In the genomic region with DNA sequence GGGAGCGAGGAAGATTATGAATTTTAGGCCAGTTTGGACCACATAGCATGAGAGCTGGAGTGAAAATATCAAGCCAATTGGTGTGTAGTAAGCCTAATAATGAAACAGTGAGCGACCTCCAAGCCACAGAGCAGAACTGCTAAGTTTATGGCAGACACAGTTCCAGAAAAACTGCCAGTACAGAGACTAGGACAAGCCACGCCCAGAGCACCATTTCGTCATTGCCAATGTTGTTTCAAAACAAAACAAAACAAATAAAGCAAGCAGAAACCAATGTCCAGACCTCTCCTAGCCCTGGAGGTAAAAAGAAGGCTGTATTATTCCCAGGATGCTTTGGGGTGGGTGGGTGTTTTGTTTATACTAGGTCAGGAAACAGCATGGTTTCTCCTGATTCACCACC, we compare ENCODE assay signal across 26 mouse cellular contexts.
"Had no signal": no experiment of that assay in that cellular context is flagged by ENCODE, and none has a peak within 500 bp of the region (broad histone marks: within the 10 kb centered on the region; RNA-seq: fewer than 3 reads in every experiment).

No protein-coding gene starts in this region.

- DNase-seq: cerebellum, adult 2 months; cerebellum, adult 8-10 months; cerebellum, adult 9-10 months; cerebellum, adult 9-11 months; cerebellum, postnatal 10 days; cerebellum, postnatal 14 days; cerebellum, postnatal 25 days; cerebellum, postnatal 36 days; embryo, embryonic 11 days; forebrain, postnatal 0 days; gastrocnemius, adult 2 months; gastrocnemius, postnatal 10 days; gastrocnemius, postnatal 14 days; gastrocnemius, postnatal 25 days; gastrocnemius, postnatal 36 days; heart, adult 18-20 months; heart, adult 2 months had no signal

- H3K4me3 ChIP-seq: embryonic facial prominence, embryonic 10.5 days; embryonic facial prominence, embryonic 12.5 days; embryonic facial prominence, embryonic 13.5 days; embryonic facial prominence, embryonic 15.5 days; erythroblast, embryonic 14.5 days; forebrain, embryonic 10.5 days; forebrain, embryonic 12.5 days; forebrain, embryonic 13.5 days; forebrain, embryonic 15.5 days; gastrocnemius, adult 2 months; heart, adult 2 months had no signal

- H3K27me3 ChIP-seq: embryonic facial prominence, embryonic 12.5 days; embryonic facial prominence, embryonic 15.5 days; forebrain, embryonic 12.5 days; forebrain, embryonic 13.5 days; forebrain, embryonic 15.5 days had no signal

- H3K4me1 ChIP-seq: embryonic facial prominence, embryonic 10.5 days; embryonic facial prominence, embryonic 12.5 days; embryonic facial prominence, embryonic 13.5 days; embryonic facial prominence, embryonic 15.5 days; forebrain, embryonic 10.5 days; forebrain, embryonic 12.5 days; forebrain, embryonic 13.5 days; forebrain, embryonic 15.5 days had no signal

- H3K27ac ChIP-seq: embryonic facial prominence, embryonic 10.5 days; embryonic facial prominence, embryonic 12.5 days; embryonic facial prominence, embryonic 13.5 days; embryonic facial prominence, embryonic 15.5 days; forebrain, embryonic 10.5 days; forebrain, embryonic 12.5 days; forebrain, embryonic 13.5 days; forebrain, embryonic 15.5 days; gastrocnemius, adult 2 months; heart, adult 2 months had no signal

- H3K36me3 ChIP-seq: embryonic facial prominence, embryonic 10.5 days; embryonic facial prominence, embryonic 12.5 days; embryonic facial prominence, embryonic 13.5 days; embryonic facial prominence, embryonic 15.5 days; forebrain, embryonic 10.5 days; forebrain, embryonic 12.5 days; forebrain, embryonic 15.5 days had no signal

- H3K4me2 ChIP-seq: embryonic facial prominence, embryonic 12.5 days; embryonic facial prominence, embryonic 13.5 days; embryonic facial prominence, embryonic 15.5 days; forebrain, embryonic 12.5 days; forebrain, embryonic 13.5 days; forebrain, embryonic 15.5 days had no signal

- H3K9ac ChIP-seq: embryonic facial prominence, embryonic 12.5 days; embryonic facial prominence, embryonic 13.5 days; embryonic facial prominence, embryonic 15.5 days; forebrain, embryonic 12.5 days; forebrain, embryonic 13.5 days; forebrain, embryonic 15.5 days; forebrain, postnatal 0 days had no signal
